In genomic region chr14:29589628-29590027, GRCm38 (mm10) we compare ENCODE assay signal across 26 mouse cellular contexts.
A peak's percentile ranks its signal among the peaks of the same experiment; 100 is the strongest.
DNase-seq lines count a peak whose midpoint lies in the region; ATAC-seq and TF ChIP-seq lines count a peak whose summit lies in the region.
"Had no signal": no experiment of that assay in that cellular context is flagged by ENCODE, and none has a peak within 500 bp of the region (broad histone marks: within the 10 kb centered on the region; RNA-seq: fewer than 3 reads in every experiment).

No protein-coding gene starts in this region.

- H3K4me3 ChIP-seq in intestine, embryonic 15.5 days (replicated peaks), result no peak overlapping the region
- H3K4me3 ChIP-seq in intestine, postnatal 0 days (ENCODE audit: low read depth, low read length), result no peak overlapping the region
- H3K4me3 ChIP-seq: embryonic facial prominence, embryonic 13.5 days; embryonic facial prominence, embryonic 15.5 days; erythroblast, embryonic 14.5 days; forebrain, embryonic 10.5 days; forebrain, embryonic 12.5 days had no signal

- no peak overlapping the region for H3K9ac ChIP-seq in intestine, embryonic 15.5 days
- no peak overlapping the region for H3K9ac ChIP-seq in intestine, postnatal 0 days (ENCODE audit: low read depth, low read length)
- H3K9ac ChIP-seq: embryonic facial prominence, embryonic 13.5 days; embryonic facial prominence, embryonic 15.5 days; forebrain, embryonic 12.5 days had no signal

- no peak overlapping the region for H3K4me2 ChIP-seq in intestine, embryonic 15.5 days (replicated peaks)
- H3K4me2 ChIP-seq in intestine, postnatal 0 days (replicated peaks; ENCODE audit: low read depth), result no peak overlapping the region
- H3K4me2 ChIP-seq: embryonic facial prominence, embryonic 13.5 days; embryonic facial prominence, embryonic 15.5 days; forebrain, embryonic 12.5 days had no signal

- no peaks in the 10 kb centered on the region for H3K27me3 ChIP-seq in intestine, embryonic 15.5 days (replicated peaks)
- no peaks in the 10 kb centered on the region for H3K27me3 ChIP-seq in intestine, postnatal 0 days (replicated peaks; ENCODE audit: control insufficient read depth, insufficient read depth, low read length)
- H3K27me3 ChIP-seq: embryonic facial prominence, embryonic 13.5 days; embryonic facial prominence, embryonic 15.5 days; forebrain, embryonic 12.5 days had no signal

- no peak overlapping the region for H3K27ac ChIP-seq in intestine, embryonic 15.5 days
- H3K27ac ChIP-seq in intestine, postnatal 0 days (ENCODE audit: low read depth, low read length), result no peak overlapping the region
- H3K27ac ChIP-seq: embryonic facial prominence, embryonic 13.5 days; embryonic facial prominence, embryonic 15.5 days; forebrain, embryonic 10.5 days; forebrain, embryonic 12.5 days had no signal

- DNase-seq in heart, adult 11 months, result peak; percentile 65
- no peak for DNase-seq in heart, adult 8-10 months (ENCODE audit: low spot score)
- DNase-seq in urinary bladder, postnatal 10 days (ENCODE audit: low spot score), result no peak
- DNase-seq: adrenal gland, adult 8-10 months; adrenal gland, postnatal 14 days; adrenal gland, postnatal 36 days; B cell, adult 2 months; cerebellum, adult 11-12 months; cerebellum, adult 2 months; cerebellum, adult 9-11 months; cerebellum, postnatal 14 days; cerebellum, postnatal 36 days; embryo, embryonic 11 days had no signal

- peak; percentile 29 for TF ChIP-seq CTCF in intestine, postnatal 0 days (IDR thresholded peaks at IDR 0.05; ENCODE audit: low read depth)

- ATAC-seq in intestine, embryonic 15.5 days, result peak; percentile 55; the same call in 1 of the 2 replicates
- ATAC-seq in intestine, postnatal 0 days, result peak; percentile 54; the same call in 1 of the 2 replicates
- ATAC-seq: activated CD4-positive, CD25-positive, alpha-beta regulatory T cell, adult 4 months; CD4-positive, CD25-positive, alpha-beta regulatory T cell, adult 4 months; forebrain, embryonic 14.5 days; forebrain, embryonic 16.5 days; Patski had no signal

- H3K4me1 ChIP-seq in intestine, embryonic 15.5 days (replicated peaks), result no peaks in the 10 kb centered on the region
- no peaks in the 10 kb centered on the region for H3K4me1 ChIP-seq in intestine, postnatal 0 days (replicated peaks; ENCODE audit: control insufficient read depth, insufficient read depth, low read length)
- H3K4me1 ChIP-seq: embryonic facial prominence, embryonic 13.5 days; embryonic facial prominence, embryonic 15.5 days; forebrain, embryonic 10.5 days; forebrain, embryonic 12.5 days had no signal

- WGBS in intestine, embryonic 15.5 days, result 69% methylated on average over 9 of the region's 9 CpGs
- 55% methylated on average over 9 of the region's 9 CpGs for WGBS in intestine, postnatal 0 days

- H3K36me3 ChIP-seq in intestine, embryonic 15.5 days, result no peaks in the 10 kb centered on the region
- no peaks in the 10 kb centered on the region for H3K36me3 ChIP-seq in intestine, postnatal 0 days (ENCODE audit: control insufficient read depth, insufficient read depth)
- H3K36me3 ChIP-seq: embryonic facial prominence, embryonic 13.5 days; embryonic facial prominence, embryonic 15.5 days; forebrain, embryonic 10.5 days; forebrain, embryonic 12.5 days; G1E had no signal

- H3K9me3 ChIP-seq in intestine, embryonic 15.5 days, result no peaks in the 10 kb centered on the region
- H3K9me3 ChIP-seq in intestine, postnatal 0 days (ENCODE audit: control insufficient read depth), result no peaks in the 10 kb centered on the region
- H3K9me3 ChIP-seq: embryonic facial prominence, embryonic 13.5 days; embryonic facial prominence, embryonic 15.5 days; forebrain, embryonic 10.5 days; forebrain, embryonic 12.5 days had no signal
